Mouse (Mus musculus): Measurements from ENCODE around the gene Gm12887.

Gm12887 gene

DNA sequence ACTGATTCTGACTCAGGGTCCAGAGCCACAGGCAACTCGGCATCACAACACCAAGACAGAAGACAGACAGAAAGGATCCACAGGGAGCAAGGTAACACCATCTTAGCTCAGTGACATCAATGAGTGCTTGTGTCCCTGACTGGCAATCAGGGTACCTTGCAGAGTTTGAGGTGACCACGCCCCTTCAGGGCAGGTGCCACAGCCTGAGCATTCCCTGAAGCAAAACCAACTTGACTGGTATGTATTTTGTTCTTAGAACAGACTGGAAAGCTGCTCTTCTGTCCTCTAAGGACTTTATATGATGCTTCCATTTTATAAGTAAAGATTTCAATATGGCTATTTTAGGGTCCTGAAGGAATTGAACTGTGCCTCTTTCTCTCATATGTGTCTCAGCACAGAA lies at the start of gene Gm12887:
Gene Gm12887 (minus strand): TSS at position 101 of the 400 bp plus-strand sequence.
- no peak for DNase-seq (ENCODE audit: low spot score in 2 of 2)

DNA sequence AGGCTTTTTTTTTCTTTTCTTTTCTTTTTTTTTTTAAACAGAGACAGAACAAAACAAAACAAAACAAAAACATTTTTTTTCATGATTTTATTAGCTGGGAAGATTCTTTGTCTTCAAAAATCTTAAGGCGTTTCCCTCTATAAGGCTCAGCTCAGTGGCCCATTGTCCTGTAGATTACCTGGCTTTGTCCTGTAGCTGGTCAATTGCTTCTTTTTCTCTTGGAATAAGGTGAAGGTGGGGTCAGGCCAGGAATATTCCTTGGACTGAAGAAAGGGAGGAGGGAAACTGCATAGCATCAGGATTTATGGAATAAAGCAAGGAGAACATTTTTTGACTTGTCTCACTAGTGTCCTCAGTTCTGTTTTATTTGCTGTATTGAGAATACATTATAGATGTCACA lies 35.1 kb upstream of the Gm12887 start:
- no peak for DNase-seq (ENCODE audit: low spot score in 2 of 2)

All from natural killer cell, adult 2 months (primary cell).